Mouse (Mus musculus): ENCODE measurements around the gene Foxk1. TPM values are rescaled to one million over a fixed set of nuclear protein-coding genes. Genes with fewer than 3 reads are reported as not detected.

Foxk1 gene
- polyA plus RNA-seq, 1 experiment from 2014 or later, result 3.7 TPM

Other genes starting within 250 kb of the Foxk1 start
- 12.3 and 14.6 TPM in 2 replicates for gene Ap5z1, start 62.4 kb downstream of the Foxk1 start, polyA plus RNA-seq (2016; fragmentation: Nextera tagmentation; extraction: Ambion mirVana)
- 0.15 and 0.20 TPM in 2 replicates for gene Papolb, start 128.6 kb downstream of the Foxk1 start, polyA plus RNA-seq (2016; fragmentation: Nextera tagmentation; extraction: Ambion mirVana)
- 4.9 and 6.1 TPM in 2 replicates for gene Radil, start 149.6 kb downstream of the Foxk1 start, polyA plus RNA-seq (2016; fragmentation: Nextera tagmentation; extraction: Ambion mirVana)
- 4.8 and 7.3 TPM in 2 replicates for gene Mmd2, start 207.3 kb downstream of the Foxk1 start, polyA plus RNA-seq (2016; fragmentation: Nextera tagmentation; extraction: Ambion mirVana)
- gene Wipi2, start 226.2 kb downstream of the Foxk1 start, polyA plus RNA-seq (2016; fragmentation: Nextera tagmentation; extraction: Ambion mirVana), result 56.2 and 60.9 TPM in 2 replicates